Mouse (Mus musculus) CH12.LX (cell line): ENCODE results near the gene Tcf7l1. TPM values are rescaled to one million over a fixed set of nuclear protein-coding genes. Genes with fewer than 3 reads are reported as not detected.

Source experiments
- DNase-seq: peaks from one replicate; pipeline ENCODE4 v3.0.0-alpha.2; 2013; ENCODE audit errors: extremely low read depth
- H3K27ac ChIP-seq: 2 replicates; pipeline ENCODE4 v1.5.1; 2012; ENCODE audit warnings: low read depth, mild to moderate bottlenecking, control low read depth, moderate library complexity; ENCODE audit not compliant: insufficient read depth
- H3K27me3 ChIP-seq: replicated peaks from 2 replicates; pipeline ENCODE3; 2012; ENCODE audit warnings: inconsistent platforms
- H3K36me3 ChIP-seq, 2 experiments: replicated peaks in 1 of 2; 2 replicates each; pipeline versions ENCODE3 to v1.6.1; 2012; ENCODE audit warnings: inconsistent platforms in 1 of 2, low read length in 1 of 2, mild to moderate bottlenecking in 1 of 2, mixed read lengths in 1 of 2, moderate library complexity in 1 of 2; ENCODE audit not compliant: control insufficient read depth in 1 of 2, insufficient read depth in 1 of 2
- H3K4me1 ChIP-seq, 2 experiments: 2 replicates each; pipeline ENCODE4 v1.6.1; 2012; ENCODE audit warnings: inconsistent platforms in 1 of 2, moderate library complexity in 1 of 2; ENCODE audit not compliant: insufficient read depth in 2 of 2, control insufficient read depth in 1 of 2
- H3K4me2 ChIP-seq: 2 replicates; pipeline ENCODE4 v1.6.1; 2012; ENCODE audit warnings: low read depth, mild to moderate bottlenecking, control low read depth; ENCODE audit not compliant: poor library complexity, insufficient read depth, severe bottlenecking
- H3K4me3 ChIP-seq, 3 experiments: fragments of 150-350 bp in 1 of 3; sonication (generic) in 1 of 3; replicated peaks in 1 of 3; 2 replicates each; pipeline versions ENCODE3 to v1.5.1; 2011 to 2012; ENCODE audit warnings: low read depth in 2 of 3, low read length in 2 of 3, mild to moderate bottlenecking in 2 of 3, moderate library complexity in 2 of 3, control low read depth in 1 of 3, improper control_type of control experiment in 1 of 3, inconsistent platforms in 1 of 3, mixed read lengths in 1 of 3; ENCODE audit not compliant: poor library complexity in 1 of 3
- H3K79me2 ChIP-seq: replicated peaks from 2 replicates; pipeline ENCODE4 v1.6.1; 2012; ENCODE audit warnings: mild to moderate bottlenecking, moderate library complexity; ENCODE audit not compliant: control insufficient read depth, poor library complexity, insufficient read depth, severe bottlenecking; ENCODE audit errors: extremely low read depth
- H3K9ac ChIP-seq: 2 replicates; pipeline ENCODE4 v1.6.1; 2012; ENCODE audit warnings: low read depth, mild to moderate bottlenecking, control low read depth, moderate library complexity; ENCODE audit not compliant: insufficient read depth
- H3K9me3 ChIP-seq: replicated peaks from 2 replicates; pipeline ENCODE3; 2012; ENCODE audit warnings: low read length, inconsistent platforms, mixed read lengths
- BHLHE40 ChIP-seq: IDR thresholded peaks from 2 replicates; pipeline ENCODE4 v1.6.1; 2011; ENCODE audit warnings: mild to moderate bottlenecking, low read depth, low read length, improper control_type of control experiment
- CHD2 ChIP-seq: IDR thresholded peaks from 2 replicates; pipeline ENCODE4 v1.6.1; 2011; ENCODE audit warnings: low read length, improper control_type of control experiment
- CTCF ChIP-seq, 2 experiments: IDR thresholded peaks in 1 of 2; conservative IDR thresholded peaks in 1 of 2; 2 replicates each; pipeline ENCODE4 v1.5.1; 2011 to 2012; ENCODE audit warnings: low read depth in 2 of 2, low read length in 2 of 2, improper control_type of control experiment in 1 of 2, inconsistent platforms in 1 of 2, mild to moderate bottlenecking in 1 of 2, moderate library complexity in 1 of 2
- E2F4 ChIP-seq: IDR thresholded peaks from 2 replicates; pipeline ENCODE4 v1.6.1; 2011; ENCODE audit warnings: low read depth, low read length, improper control_type of control experiment; ENCODE audit not compliant: insufficient replicate concordance
- ELF1 ChIP-seq: IDR thresholded peaks from 2 replicates; pipeline ENCODE4 v1.6.1; 2014; ENCODE audit warnings: low read depth, mild to moderate bottlenecking, inconsistent platforms, low read length, improper control_type of control experiment
- EP300 ChIP-seq: IDR thresholded peaks from 2 replicates; pipeline ENCODE4 v1.6.1; 2011; ENCODE audit warnings: low read length, improper control_type of control experiment
- ETS1 ChIP-seq: conservative IDR thresholded peaks from 2 replicates; pipeline ENCODE4 v1.6.1; 2012; ENCODE audit warnings: low read depth, mild to moderate bottlenecking, inconsistent platforms, low read length, improper control_type of control experiment, moderate library complexity
- GABPA ChIP-seq: IDR thresholded peaks from 2 replicates; pipeline ENCODE4 v1.6.1; 2012; ENCODE audit warnings: low read depth, low read length, improper control_type of control experiment, inconsistent platforms; ENCODE audit not compliant: insufficient replicate concordance
- HCFC1 ChIP-seq: IDR thresholded peaks from 2 replicates; pipeline ENCODE4 v1.6.1; 2012; ENCODE audit warnings: low read depth, mild to moderate bottlenecking, inconsistent platforms, low read length, improper control_type of control experiment
- IRF4 ChIP-seq: IDR thresholded peaks from 2 replicates; pipeline ENCODE4 v1.6.1; 2014; ENCODE audit warnings: low read depth, mild to moderate bottlenecking, inconsistent platforms, low read length, improper control_type of control experiment
- JUN ChIP-seq: IDR thresholded peaks from 2 replicates; pipeline ENCODE4 v1.6.1; 2011; ENCODE audit warnings: low read depth, mild to moderate bottlenecking, low read length, improper control_type of control experiment, moderate library complexity; ENCODE audit not compliant: insufficient read depth
- JUND ChIP-seq: conservative IDR thresholded peaks from 2 replicates; pipeline ENCODE4 v1.6.1; 2011; ENCODE audit warnings: low read depth, low read length, improper control_type of control experiment
- KAT2A ChIP-seq: IDR thresholded peaks from 2 replicates; pipeline ENCODE4 v1.6.1; 2012; ENCODE audit warnings: low read length, improper control_type of control experiment, inconsistent platforms; ENCODE audit not compliant: insufficient replicate concordance
- MAFK ChIP-seq: IDR thresholded peaks from 2 replicates; pipeline ENCODE4 v1.6.1; 2011; ENCODE audit warnings: low read length, improper control_type of control experiment; ENCODE audit not compliant: insufficient replicate concordance
- MAX ChIP-seq: IDR thresholded peaks from 2 replicates; pipeline ENCODE4 v1.6.1; 2011; ENCODE audit warnings: low read length, improper control_type of control experiment
- MAZ ChIP-seq: IDR thresholded peaks from 2 replicates; pipeline ENCODE4 v1.6.1; 2012; ENCODE audit warnings: low read depth, mild to moderate bottlenecking, inconsistent platforms, low read length, improper control_type of control experiment, moderate library complexity
- MEF2A ChIP-seq: IDR thresholded peaks from 2 replicates; pipeline ENCODE4 v1.6.1; 2014; ENCODE audit warnings: low read depth, mild to moderate bottlenecking, inconsistent platforms, low read length, improper control_type of control experiment, borderline replicate concordance
- MXI1 ChIP-seq: IDR thresholded peaks from 2 replicates; pipeline ENCODE4 v1.6.1; 2011; ENCODE audit warnings: mild to moderate bottlenecking, low read depth, low read length, improper control_type of control experiment
- MYC ChIP-seq: IDR thresholded peaks from 2 replicates; pipeline ENCODE4 v1.6.1; 2011; ENCODE audit warnings: low read depth, mild to moderate bottlenecking, improper control_type of control experiment, low read length
- NELFE ChIP-seq: IDR thresholded peaks from 2 replicates; pipeline ENCODE4 v1.6.1; 2011; ENCODE audit warnings: low read depth, low read length, improper control_type of control experiment
- NRF1 ChIP-seq: IDR thresholded peaks from 2 replicates; pipeline ENCODE4 v1.6.1; 2014; ENCODE audit warnings: low read depth, mild to moderate bottlenecking, inconsistent platforms, low read length, improper control_type of control experiment, moderate library complexity
- PAX5 ChIP-seq: IDR thresholded peaks from 2 replicates; pipeline ENCODE4 v1.6.1; 2012; ENCODE audit warnings: low read length, inconsistent platforms, mixed read lengths
- POLR2A ChIP-seq: IDR thresholded peaks from 2 replicates; pipeline ENCODE4 v1.6.1; 2011; ENCODE audit warnings: low read depth, mild to moderate bottlenecking, improper control_type of control experiment, low read length
- POLR2AphosphoS2 ChIP-seq: IDR thresholded peaks from 2 replicates; pipeline ENCODE4 v1.6.1; 2011; ENCODE audit warnings: low read depth, low read length, improper control_type of control experiment
- RAD21 ChIP-seq: IDR thresholded peaks from 2 replicates; pipeline ENCODE4 v1.6.1; 2011; ENCODE audit warnings: low read depth, mild to moderate bottlenecking, low read length, improper control_type of control experiment, moderate library complexity
- RCOR1 ChIP-seq: conservative IDR thresholded peaks from 2 replicates; pipeline ENCODE4 v1.6.1; 2012; ENCODE audit warnings: low read depth, mild to moderate bottlenecking, inconsistent platforms, low read length, improper control_type of control experiment
- SIN3A ChIP-seq: IDR thresholded peaks from 2 replicates; pipeline ENCODE4 v1.6.1; 2012; ENCODE audit warnings: low read length, improper control_type of control experiment, inconsistent platforms
- SMC3 ChIP-seq: IDR thresholded peaks from 2 replicates; pipeline ENCODE4 v1.6.1; 2011; ENCODE audit warnings: low read depth, low read length, improper control_type of control experiment
- TBP ChIP-seq: conservative IDR thresholded peaks from 2 replicates; pipeline ENCODE4 v1.6.1; 2011; ENCODE audit warnings: low read depth, low read length, improper control_type of control experiment
- TCF12 ChIP-seq: IDR thresholded peaks from 2 replicates; pipeline ENCODE4 v1.6.1; 2014; ENCODE audit warnings: low read depth, mild to moderate bottlenecking, inconsistent platforms, low read length, improper control_type of control experiment
- UBTF ChIP-seq: IDR thresholded peaks from 2 replicates; pipeline ENCODE4 v1.6.1; 2012; ENCODE audit warnings: low read depth, mild to moderate bottlenecking, inconsistent platforms, low read length, improper control_type of control experiment, moderate library complexity
- USF1 ChIP-seq: IDR thresholded peaks from 2 replicates; pipeline ENCODE4 v1.6.1; 2014; ENCODE audit warnings: low read depth, mild to moderate bottlenecking, inconsistent platforms, low read length, improper control_type of control experiment
- USF2 ChIP-seq: conservative IDR thresholded peaks from 2 replicates; pipeline ENCODE4 v1.6.1; 2011; ENCODE audit warnings: low read depth, low read length, improper control_type of control experiment
- ZC3H11A ChIP-seq: IDR thresholded peaks from 2 replicates; pipeline ENCODE4 v1.6.1; 2012; ENCODE audit warnings: low read depth, mild to moderate bottlenecking, inconsistent platforms, low read length, improper control_type of control experiment
- ZKSCAN1 ChIP-seq: IDR thresholded peaks from 2 replicates; pipeline ENCODE4 v1.6.1; 2012; ENCODE audit warnings: low read depth, inconsistent platforms, low read length, improper control_type of control experiment, borderline replicate concordance
- ZMIZ1 ChIP-seq: IDR thresholded peaks from 2 replicates; pipeline ENCODE4 v1.6.1; 2012; ENCODE audit warnings: low read depth, mild to moderate bottlenecking, inconsistent platforms, low read length, improper control_type of control experiment
- ZNF384 ChIP-seq: IDR thresholded peaks from 2 replicates; pipeline ENCODE4 v1.6.1; 2012; ENCODE audit warnings: low read depth, low read length, improper control_type of control experiment, inconsistent platforms
- dilution Hi-C: fragments of 300-500 bp; cut with MboI; formaldehyde crosslinking; loops from 2 replicates; pipeline ENCODE4 v1.14.3; 2020; ENCODE audit warnings: low sequenced_read_pairs; ENCODE audit not compliant: extremely low pct_unique_long_range_greater_than_20kb, extremely low pct_ligation_motif_present
- in situ Hi-C: fragments of 300-500 bp; cut with MboI; formaldehyde crosslinking; loops from 3 replicates; pipeline ENCODE4 v1.14.3; 2019; ENCODE audit warnings: low sequenced_read_pairs, low pct_ligation_motif_present, low pct_unique_long_range_greater_than_20kb, mixed read lengths
- polyA plus RNA-seq: library from polyadenylated mRNA; unstranded; fragments of >175 nt; gene quantifications from 2 replicates; pipeline ENCODE4 v1.2.1, GENCODE M21; 2012; ENCODE audit warnings: low read depth; ENCODE audit not compliant: insufficient read length
- total RNA-seq, 2 experiments: library from RNA; depleted of rRNA; stranded (reverse); fragments of 300-350 nt in 1 of 2; fragments of >200 nt in 1 of 2; gene quantifications; 2 replicates each; pipeline ENCODE4 v1.2.3; 2012 to 2014

The Tcf7l1 gene
- total and polyA plus RNA-seq, 3 experiments, result 0.13 to 9.9 (median 0.47) TPM

GRCm38 (mm10) chr6:72597956-72598753 is 190.9 kb downstream of the Tcf7l1 start, which contains the start of the genes Elmod3 and Retsat:
TSS of gene Elmod3 (minus strand) at chr6:72598413.
TSS of gene Retsat (plus strand) at chr6:72598475.
- in situ Hi-C loops (no loop called here), dilution Hi-C loops (no loop called here)
- TF ChIP-seq ZNF384 (no peak), UBTF (0 out of 2 replicates have a peak, but pooled peaks have one; percentile 50), ZKSCAN1 (no peak), ZMIZ1 (peak; percentile 81), CTCF (conservative IDR thresholded peaks at IDR 0.05 in 1 of 2, IDR thresholded peaks at IDR 0.05 in 1 of 2; ENCODE audit: low read depth in 2 of 2, low read length in 2 of 2) (no peak), MYC (peak; percentile 77), PAX5 (no peak), NELFE (peak; percentile 75), MXI1 (peak; percentile 77; the same call in 1 of the 2 replicates), RAD21 (no peak), SMC3 (no peak), RCOR1 (no peak), TCF12 (no peak; the same call in 1 of the 2 replicates), HCFC1 (peak; percentile 100), TBP (peak; percentile 95), NRF1 (peak; percentile 82), MAX (peak; percentile 75; the same call in 1 of the 2 replicates), MAZ (peak; percentile 67; the same call in 1 of the 2 replicates), CHD2 (0 out of 2 replicates have a peak, but pooled peaks have one; percentile 33), E2F4 (0 out of 2 replicates have a peak, but pooled peaks have one; percentile 45), USF1 (no peak), POLR2AphosphoS2 (peak; percentile 70; the same call in 1 of the 2 replicates), EP300 (peak; percentile 48; the same call in 1 of the 2 replicates), MEF2A (peak; percentile 58; the same call in 1 of the 2 replicates), BHLHE40 (no peak; the same call in 1 of the 2 replicates), JUN (no peak), USF2 (no peak), ETS1 (no peak), MAFK (0 out of 2 replicates have a peak, but pooled peaks have one; percentile 35), JUND (peak; percentile 52; the same call in 1 of the 2 replicates), ZC3H11A (no peak), POLR2A (peak; percentile 92), SIN3A (peak; percentile 91; the same call in 1 of the 2 replicates), GABPA (peak; percentile 87; the same call in 1 of the 2 replicates), IRF4 (peak; percentile 84), KAT2A (peak; percentile 98; the same call in 1 of the 2 replicates), ELF1 (peak; percentile 83)
- Histone ChIP-seq H3K4me1 (peaks cover 6 to 40% of the 10 kb centered on the region in 2 experiments), H3K36me3 (peaks cover 0 to 37% of the 10 kb centered on the region in 2 experiments), H3K27ac (peak within 1 kb of the TSS; percentile 6; the same call in 1 of the 2 replicates), H3K4me2 (peak within 1 kb of the TSS; percentile 89), H3K79me2 (no peaks in the 10 kb centered on the region), H3K9ac (peak within 1 kb of the TSS; percentile 64), H3K9me3 (no peaks in the 10 kb centered on the region), H3K27me3 (no peaks in the 10 kb centered on the region), H3K4me3 (peak within 1 kb of the TSS; percentile 72 to 89 (median 81))
- peak; percentile 95 for DNase-seq
